Mouse (Mus musculus) bone marrow macrophage, adult 2 months (primary cell): ENCODE measurements around the gene Dnajc5. TPM values are rescaled to one million over a fixed set of nuclear protein-coding genes. Genes with fewer than 3 reads are reported as not detected.

Source experiments
- H3K27ac ChIP-seq: 2 replicates; pipeline ENCODE4 v1.5.1; 2012; ENCODE audit warnings: low read depth, low read length; ENCODE audit not compliant: insufficient read depth
- H3K4me1 ChIP-seq: 2 replicates; pipeline ENCODE4 v1.6.1; 2012; ENCODE audit warnings: low read length; ENCODE audit not compliant: control insufficient read depth, insufficient read depth
- H3K4me3 ChIP-seq: 2 replicates; pipeline ENCODE4 v1.5.1; 2012; ENCODE audit warnings: mild to moderate bottlenecking, low read length, moderate library complexity; ENCODE audit not compliant: insufficient read depth
- CTCF ChIP-seq: IDR thresholded peaks from 2 replicates; pipeline ENCODE4 v1.5.1; 2012; ENCODE audit warnings: low read depth, mild to moderate bottlenecking, low read length, moderate library complexity
- POLR2A ChIP-seq: IDR thresholded peaks from 2 replicates; pipeline ENCODE4 v1.6.1; 2012; ENCODE audit warnings: mild to moderate bottlenecking, low read depth, low read length, borderline replicate concordance
- polyA plus RNA-seq: library from polyadenylated mRNA; stranded (reverse); fragments of >200 nt; gene quantifications from 2 replicates; pipeline ENCODE4 v1.2.4, GENCODE M21; 2012; ENCODE audit not compliant: missing spikeins, insufficient read depth, insufficient read length

The Dnajc5 gene
- 66.3 and 71.7 TPM in 2 replicates for polyA plus RNA-seq

DNA sequence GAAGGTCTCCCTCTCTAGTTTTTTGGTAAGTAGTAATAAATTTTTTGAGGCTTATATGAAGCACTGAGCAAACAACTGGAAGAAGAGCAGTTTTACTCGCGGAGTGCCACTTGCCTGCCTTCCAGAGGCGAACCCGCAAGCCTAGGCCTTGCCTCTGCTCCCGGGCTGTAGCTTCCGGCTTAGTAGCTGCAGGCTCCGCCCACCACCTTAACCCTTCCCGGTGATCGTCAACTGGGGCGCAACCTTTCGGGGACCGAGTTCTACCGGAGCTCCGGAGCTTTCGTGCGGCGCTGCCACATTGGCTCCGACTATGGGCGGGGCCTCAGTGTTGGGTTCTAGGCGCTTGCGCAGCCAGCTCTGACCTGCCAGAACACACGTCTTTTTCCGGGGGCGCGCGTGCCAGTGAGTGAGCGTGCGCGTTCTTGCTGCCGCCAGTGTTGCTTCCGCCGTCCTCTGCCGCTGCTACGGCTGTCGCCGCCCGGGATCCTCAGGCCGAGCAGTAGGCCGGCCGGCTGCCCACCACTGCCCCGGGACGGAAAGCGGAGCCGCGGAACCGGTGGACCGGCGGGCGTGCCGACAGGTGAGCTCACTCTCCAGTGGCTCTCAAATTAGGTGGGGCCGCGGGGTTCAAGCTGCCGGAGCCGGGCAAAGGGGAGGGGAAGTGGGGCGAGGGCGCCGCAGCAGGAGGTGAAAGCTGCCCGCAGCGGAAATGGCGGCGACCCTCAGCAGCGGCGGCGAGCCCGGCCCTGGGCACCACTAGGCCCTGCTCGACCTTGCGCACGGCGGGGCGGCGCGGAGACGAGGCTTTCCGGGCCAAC is at the start of gene Dnajc5:
Gene Dnajc5 (plus strand): TSS at position 368 of the 818 bp plus-strand sequence.
- Histone ChIP-seq H3K27ac (peak within 1 kb of the TSS; percentile 89), H3K4me3 (peak within 1 kb of the TSS; percentile 98)
- TF ChIP-seq CTCF = no peak

GRCm38 (mm10) chr2:181471246-181471645 is 49.0 kb upstream of the Dnajc5 start:
- H3K27ac ChIP-seq = no peak overlapping the region
- peaks cover 9% of the 10 kb centered on the region for H3K4me1 ChIP-seq
- no peak overlapping the region for H3K4me3 ChIP-seq
- TF ChIP-seq CTCF (no peak), POLR2A (no peak)

More for the DNA sequence above, at the start of gene Dnajc5:
- H3K4me1 ChIP-seq = peaks cover 21% of the 10 kb centered on the region

- no peak overlapping the region for H3K27ac ChIP-seq
- no peak for TF ChIP-seq CTCF
- TF ChIP-seq POLR2A = no peak
- peaks cover 9% of the 10 kb centered on the region for H3K4me1 ChIP-seq
- H3K4me3 ChIP-seq = no peak overlapping the region
Measured at GRCm38 (mm10) chr2:181472256-181472827, 47.9 kb upstream of the Dnajc5 start.

DNA sequence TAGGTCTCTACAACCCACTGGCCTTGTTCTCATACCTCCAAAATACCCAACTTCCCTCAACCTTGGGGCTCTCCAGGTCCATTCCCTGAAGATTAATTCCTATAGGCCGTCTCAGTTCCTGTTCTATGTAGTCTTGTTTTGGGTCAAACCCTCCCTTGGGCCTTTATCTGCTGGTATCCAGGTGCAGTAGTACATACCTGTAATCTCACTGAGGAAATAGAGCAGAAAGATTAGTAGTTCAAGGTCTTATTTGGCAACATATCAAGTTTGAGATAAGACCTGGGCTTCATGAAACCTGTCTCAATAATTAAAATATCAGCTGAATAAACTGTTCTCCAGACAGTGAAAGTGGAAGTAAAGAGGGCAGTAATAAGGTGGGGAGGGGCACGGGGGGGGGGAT is 37.2 kb upstream of the Dnajc5 start:
- H3K4me1 ChIP-seq = peaks cover 18% of the 10 kb centered on the region
- H3K4me3 ChIP-seq = no peak overlapping the region
- H3K27ac ChIP-seq = no peak overlapping the region
- no peak for TF ChIP-seq POLR2A
- TF ChIP-seq CTCF = no peak

- TF ChIP-seq CTCF = no peak
- no peak for TF ChIP-seq POLR2A
- H3K4me1 ChIP-seq = peaks cover 18% of the 10 kb centered on the region
Measured at GRCm38 (mm10) chr2:181483562-181484318, 36.5 kb upstream of the Dnajc5 start.

DNA sequence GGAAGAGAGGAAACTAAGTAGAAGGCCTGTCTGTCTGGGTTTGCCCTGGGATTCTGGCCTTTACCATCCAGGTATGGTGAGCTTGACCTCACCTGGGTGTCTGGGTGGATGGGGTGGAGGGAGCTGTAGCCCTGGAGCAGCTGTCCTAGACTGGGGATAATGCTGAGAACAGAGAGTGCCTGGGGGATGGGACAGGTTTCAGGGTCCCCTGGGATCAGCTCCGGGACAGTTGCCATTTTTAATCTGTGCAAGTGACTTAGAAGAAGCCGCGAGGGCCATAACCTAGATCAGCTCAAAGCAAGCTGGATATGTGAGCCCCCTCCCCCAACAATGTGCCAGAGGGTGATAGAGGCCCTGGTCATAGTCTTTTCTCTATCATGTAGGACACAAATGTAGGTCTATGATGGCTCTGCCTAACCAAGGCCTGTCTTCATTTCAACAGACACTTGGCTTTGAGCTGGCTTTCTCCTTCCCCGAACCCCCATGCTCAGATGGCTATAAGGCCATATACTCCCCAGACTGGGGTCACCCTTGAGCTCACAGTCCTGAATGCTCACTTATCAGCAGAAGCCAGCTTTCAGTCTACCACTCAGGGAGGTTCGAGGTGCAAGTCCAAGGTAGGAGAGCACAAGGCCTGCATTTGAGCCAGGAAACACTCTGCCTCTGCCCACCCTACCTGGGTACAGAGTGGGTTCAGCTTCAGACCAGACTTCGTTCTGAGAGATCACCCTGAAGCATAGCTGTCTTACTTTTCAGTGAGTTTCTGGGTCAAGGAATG is 35.6 kb upstream of the Dnajc5 start:
- Histone ChIP-seq H3K4me3 (no peak overlapping the region), H3K27ac (no peak overlapping the region), H3K4me1 (peaks cover 18% of the 10 kb centered on the region)
- TF ChIP-seq CTCF (no peak), POLR2A (no peak)

More at GRCm38 (mm10) chr2:181483562-181484318, 36.5 kb upstream of the Dnajc5 start:
- Histone ChIP-seq H3K27ac (no peak overlapping the region), H3K4me3 (no peak overlapping the region)

DNA sequence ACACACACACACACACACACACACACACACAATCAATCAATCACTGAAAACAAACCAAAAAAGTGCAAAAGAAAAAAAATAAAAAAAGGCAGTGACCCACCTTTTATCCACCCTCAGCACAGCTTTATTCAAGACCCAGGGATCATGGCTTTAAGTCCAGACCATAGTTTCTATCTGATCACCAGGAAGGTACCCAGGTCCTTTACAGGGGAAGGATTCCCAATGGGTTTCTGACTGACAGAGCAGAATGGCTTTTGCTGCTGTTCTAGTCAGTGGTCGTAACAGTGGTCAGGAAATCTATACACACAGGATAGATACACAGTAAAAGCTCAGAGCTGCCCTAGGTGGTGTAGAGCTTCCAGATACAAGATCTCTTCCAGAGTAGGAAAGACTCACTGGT is 34.5 kb upstream of the Dnajc5 start:
- H3K27ac ChIP-seq = no peak overlapping the region
- no peak overlapping the region for H3K4me3 ChIP-seq
- TF ChIP-seq POLR2A (no peak), CTCF (no peak)
- H3K4me1 ChIP-seq = peaks cover 18% of the 10 kb centered on the region

DNA sequence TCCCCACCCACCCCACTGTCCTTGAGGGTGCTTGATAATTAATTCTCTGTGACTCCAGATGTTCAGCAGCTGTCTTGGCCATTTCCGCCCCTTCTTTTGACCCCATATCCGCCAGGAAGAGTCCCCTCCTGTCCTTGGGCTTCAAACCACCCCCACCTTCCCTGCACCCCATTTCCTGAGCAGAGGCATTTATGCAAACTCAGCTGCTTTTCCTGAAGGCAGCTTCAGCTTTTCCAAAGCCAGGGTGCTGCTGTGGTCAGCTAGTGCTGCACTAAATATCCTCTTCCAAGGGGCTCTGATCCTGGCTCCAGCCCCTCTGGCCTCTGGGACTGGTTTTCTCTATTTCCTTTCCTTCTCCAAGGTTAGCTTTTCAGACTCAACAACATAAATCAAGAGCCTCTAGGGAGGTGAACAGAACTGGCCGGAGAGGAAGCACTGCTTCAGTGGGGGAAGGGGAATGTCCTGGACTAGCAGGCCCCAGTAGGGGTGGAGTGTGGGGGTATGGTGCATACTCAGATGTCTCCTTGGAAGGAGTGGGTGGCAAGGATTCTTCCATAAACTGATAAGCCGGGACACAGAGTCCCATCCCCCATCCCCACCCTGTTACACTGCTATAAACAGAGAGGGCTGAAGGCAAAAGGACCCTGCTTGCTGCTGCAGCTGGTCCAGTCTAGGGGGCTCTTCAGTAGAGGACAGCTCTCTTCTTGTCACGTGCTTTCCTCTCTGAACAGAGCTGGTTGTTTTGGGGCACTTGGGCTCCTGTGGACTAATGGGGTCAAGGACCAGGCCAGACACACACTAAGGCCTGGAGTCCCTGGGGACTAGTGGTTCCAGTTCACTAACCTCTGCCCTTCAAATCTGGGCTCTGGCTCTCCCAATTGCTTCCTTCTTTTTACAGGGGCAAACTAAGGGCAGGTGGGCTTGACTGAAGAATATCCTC is 32.7 kb upstream of the Dnajc5 start:
- H3K4me3 ChIP-seq = no peak overlapping the region
- peaks cover 23% of the 10 kb centered on the region for H3K4me1 ChIP-seq
- peak overlapping the region; percentile 58 for H3K27ac ChIP-seq
- TF ChIP-seq CTCF = no peak
- no peak for TF ChIP-seq POLR2A
